Mouse (Mus musculus): ENCODE measurements at regions not wholly inside any gene's neighbourhood (a gene's known extent, or its start where the extent isn't known, plus 50 kb on each side); places are given as distances from the start of the nearest gene placed in this dataset.
A peak's percentile ranks its signal among the peaks of the same experiment; 100 is the strongest.

DNA sequence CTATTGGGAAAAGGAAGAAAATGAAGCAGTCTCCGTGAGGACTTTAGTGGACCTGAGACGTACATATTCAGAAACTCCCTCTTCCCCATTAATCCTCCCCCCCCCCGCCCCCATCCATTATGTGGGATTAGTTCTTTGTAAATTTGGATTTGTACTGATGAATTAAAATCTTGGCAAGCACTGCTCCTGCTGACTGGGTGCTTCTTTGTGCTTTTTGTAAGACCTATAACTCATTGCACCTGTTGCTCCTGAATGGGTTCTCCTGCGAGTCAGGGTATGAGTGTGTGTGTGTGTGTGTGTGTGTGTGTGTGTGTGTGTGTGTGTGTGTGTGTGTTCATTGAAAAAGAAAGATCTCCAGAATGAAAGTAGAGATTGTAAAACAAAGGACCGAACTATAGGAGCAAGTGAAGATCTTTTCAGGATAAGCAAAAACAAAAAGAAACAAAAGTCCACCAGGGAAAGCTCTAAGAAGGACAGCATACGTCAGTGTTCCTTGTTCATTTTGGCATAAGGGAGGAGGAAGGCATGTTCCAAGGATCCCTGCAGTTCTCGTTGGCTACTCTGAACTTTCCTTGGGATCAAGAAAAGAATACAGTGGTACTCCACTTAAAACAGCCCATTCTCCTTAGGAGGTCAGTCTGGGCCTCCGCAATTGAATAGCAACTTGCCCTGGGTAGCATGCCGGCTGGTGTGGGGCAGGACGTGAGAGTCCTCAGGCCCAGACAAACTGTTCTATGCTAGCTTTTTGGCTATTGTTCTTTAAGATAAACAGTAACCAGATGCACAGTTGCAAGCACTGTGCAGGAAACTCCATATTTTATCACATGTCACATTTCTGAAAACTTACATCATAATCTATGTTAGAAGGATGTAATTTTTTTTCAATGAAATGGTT is 131.9 kb upstream of the Zfp462 start:
- no peak for DNase-seq (ENCODE audit: low spot score in 2 of 2)

DNA sequence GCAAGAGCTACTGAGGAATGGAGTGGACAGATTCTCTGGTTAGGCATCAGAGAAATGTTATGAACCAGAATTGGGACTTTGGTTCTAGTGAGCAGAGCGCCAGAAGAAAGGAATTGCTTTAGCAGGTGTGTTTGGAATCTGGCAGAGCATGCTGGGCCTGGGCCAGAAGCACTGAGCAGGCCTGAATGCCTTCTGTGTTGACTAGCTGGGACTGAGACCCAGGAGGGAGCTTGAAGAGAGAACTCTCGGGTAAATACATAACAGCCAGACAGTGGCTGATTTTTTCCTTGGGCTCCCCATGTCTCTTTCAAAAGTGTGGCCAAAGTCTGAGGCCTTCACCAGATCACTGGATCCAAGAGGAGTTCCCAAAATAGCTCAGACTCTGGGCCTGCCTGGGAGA is 107.5 kb upstream of the Zfp462 start:
- peak in 1 of 2 experiments; percentile 13 for DNase-seq (ENCODE audit: low spot score in 2 of 2)

DNA sequence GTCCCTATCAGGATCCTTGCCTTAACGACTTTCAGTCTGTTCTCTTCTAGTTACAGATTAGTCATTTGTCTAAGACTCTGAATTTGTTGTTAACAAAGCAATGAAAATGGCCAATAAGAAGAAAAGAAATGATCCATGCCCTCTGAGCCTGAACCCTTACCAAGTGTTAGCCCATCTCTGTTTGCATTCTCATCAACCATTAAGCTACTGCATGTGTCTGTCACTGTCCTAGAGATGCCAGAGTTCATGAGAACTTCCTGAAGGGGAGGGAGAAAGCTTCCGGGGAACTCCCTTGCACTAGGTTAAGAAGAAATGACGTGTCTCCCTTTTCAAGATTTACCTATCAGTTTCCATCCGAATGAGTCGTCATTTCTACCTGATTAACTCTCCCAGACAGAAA is 106.7 kb upstream of the Zfp462 start:
- no peak for DNase-seq (ENCODE audit: low spot score in 2 of 2)

DNA sequence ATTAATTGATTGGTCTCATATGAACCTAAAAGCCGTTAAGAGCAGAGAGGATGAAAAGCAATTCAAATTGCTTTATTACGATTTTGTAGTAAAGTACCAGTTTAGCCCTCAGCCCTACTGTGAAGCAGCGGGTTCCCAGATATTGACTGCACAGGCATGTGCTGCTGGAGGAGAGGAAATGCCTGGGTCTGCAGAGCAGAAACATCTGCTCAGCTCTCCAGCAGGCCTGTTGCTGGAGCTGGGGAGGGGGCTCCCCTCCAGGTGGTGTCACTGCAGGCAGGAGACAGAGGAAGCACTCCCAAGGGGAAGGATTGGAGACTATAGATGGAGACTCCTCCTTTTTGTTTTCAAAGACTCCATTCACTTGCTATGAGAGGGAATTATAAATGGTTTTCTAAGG is 106.1 kb upstream of the Zfp462 start:
- DNase-seq (ENCODE audit: low spot score in 2 of 2): no peak

DNA sequence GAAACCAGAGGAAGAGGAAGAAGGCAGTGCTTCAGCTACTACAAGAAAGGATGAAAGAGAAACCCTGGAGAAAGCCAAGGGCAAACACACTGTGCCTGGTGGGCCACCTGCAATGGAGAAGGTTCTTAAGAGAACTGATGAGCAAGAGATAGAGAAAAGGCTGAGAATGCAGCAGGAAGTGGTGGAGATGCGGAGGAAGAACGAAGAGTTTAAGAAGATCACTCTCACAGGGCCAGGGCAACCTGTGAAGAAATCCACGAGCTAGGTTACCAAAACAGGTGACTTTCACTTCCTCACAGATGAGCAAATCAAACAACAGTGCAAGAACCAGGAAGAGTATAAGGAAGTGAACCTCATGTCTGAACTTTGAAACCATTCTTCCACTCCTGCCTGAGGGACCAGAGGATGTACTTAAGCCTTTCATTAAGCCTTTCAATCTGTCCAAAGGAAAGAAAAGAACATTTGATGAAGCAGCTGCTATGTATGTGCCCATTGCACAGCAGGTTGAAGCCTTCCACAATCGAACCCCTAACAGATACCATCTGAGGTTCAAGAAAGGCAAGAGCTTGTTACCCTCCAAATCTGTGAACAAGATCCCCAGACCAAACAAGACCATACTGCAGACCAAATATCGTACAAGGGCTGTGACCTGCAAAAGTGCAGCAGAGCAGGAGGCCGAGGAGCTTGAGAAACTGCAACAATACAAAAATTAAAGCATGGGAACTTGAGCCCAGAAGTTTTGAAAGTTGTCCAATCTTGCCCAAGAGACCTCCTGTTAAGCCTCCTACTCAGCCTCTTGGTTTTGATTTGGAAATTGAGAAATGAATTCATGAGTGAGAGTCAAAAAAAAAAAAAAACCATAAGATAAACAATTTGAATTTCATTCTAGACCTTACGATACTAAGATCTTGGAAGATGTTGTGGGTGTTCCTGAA is 91.6 kb upstream of the Zfp462 start:
- no peak for DNase-seq (ENCODE audit: low spot score in 2 of 2)

DNA sequence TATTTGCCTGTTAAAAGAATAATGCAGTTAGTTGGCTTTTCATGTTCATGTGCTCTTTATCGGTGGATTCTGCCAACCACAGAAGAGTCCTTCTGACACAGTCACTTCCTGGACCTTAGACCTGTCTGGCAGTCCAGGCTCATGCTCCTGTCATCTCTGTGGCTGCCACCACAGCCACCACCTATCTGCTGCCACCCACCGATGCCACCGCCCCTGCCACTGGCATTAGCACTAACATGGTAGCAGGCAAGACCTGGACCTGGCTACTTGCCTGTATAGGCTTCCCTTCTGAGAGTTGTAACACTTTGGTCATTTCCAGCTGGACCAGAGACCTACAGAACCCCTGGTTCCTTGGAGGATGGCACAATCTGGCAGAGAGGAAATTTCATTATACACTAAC is 86.2 kb upstream of the Zfp462 start:
- no peak for DNase-seq (ENCODE audit: low spot score in 2 of 2)

DNA sequence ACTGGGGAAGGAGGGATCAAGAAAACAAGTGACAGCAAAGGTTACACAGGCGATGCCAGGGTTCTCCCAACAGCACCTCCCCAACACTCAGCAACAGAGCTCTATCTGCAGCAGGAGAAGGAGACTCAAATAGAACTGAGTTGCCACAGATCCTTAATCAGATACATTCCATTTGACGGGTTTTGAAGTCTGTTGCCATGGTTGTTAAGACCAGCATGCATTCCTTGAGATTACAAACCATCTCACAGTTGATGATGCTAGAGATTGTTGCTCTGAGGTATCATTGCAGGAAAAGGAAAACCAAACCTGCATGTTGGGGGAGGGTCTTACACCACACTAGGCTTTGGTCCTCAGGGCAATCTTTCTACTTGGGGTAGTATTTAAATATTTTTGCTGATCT is 78.8 kb upstream of the Zfp462 start:
- DNase-seq (ENCODE audit: low spot score in 2 of 2): no peak

DNA sequence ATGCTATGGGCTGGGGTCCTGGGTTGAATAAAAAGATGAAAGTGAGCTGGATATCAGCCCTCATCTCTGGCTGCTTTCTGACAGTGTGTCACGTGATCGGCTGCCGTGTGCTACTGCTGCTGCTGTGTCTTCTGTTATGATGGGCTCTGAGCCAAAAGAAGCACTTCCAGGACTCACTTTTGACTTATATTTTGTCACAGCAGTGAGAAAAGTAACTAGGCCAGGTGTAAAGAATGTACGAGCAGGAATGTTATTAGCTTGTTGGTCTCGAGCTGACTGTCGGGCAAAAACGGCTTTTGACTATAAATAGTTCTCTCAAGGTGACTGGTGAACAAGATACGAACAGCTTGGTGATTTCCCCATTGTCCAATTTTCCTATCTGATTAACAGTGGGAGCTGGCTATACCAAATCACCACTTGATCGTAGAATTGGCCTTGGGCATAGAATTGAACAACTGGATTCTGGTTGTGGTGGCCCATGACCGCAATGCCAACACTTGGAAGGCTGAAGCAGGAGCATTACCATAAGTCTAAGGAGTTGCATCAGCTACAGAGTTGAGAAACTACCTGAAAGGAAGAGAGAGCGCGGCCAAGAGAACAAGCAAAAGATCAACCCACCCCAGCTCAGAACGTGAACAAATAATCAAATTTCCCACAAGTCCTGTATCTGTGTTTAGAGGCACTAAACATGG is 70.6 kb upstream of the Zfp462 start:
- no peak for DNase-seq (ENCODE audit: low spot score in 2 of 2)

DNA sequence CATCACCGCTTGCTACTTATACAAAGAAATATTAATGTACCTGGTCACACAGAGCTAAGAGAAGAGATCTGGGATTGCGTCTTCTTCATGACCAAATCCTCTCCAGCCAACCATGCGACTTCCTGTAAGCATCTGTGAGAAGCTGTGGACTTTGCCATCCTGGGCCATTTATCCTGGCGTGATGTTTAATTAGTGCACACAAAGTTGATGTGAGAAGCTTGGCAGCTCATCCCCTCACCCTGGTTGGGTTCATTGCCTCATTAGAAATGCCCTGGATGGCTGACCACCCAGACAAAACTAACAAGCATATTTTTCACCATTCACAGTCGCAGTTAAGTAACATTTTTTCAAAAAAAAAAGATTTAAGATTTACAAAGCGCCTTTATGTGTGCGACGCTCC is 69.3 kb upstream of the Zfp462 start:
- no peak for DNase-seq (ENCODE audit: low spot score in 2 of 2)

DNA sequence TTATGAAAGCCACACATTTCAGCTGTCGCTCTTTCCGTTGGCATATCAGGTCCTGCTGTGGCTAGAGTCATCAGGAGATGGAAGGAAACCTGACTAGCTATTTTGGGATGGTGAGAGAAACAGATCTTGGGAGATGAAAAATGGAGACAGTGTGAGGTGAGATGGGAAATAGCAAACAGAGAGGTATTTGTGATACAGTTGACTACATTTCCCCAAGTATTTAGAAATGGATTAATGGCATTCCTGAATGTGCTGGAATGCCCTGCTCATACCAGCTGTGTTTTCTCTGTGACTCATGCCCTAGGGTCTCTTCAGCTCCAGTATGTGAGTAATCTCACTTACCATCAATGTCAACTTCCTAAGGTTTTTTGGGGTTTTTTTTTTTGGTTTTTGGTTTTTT is 67.5 kb upstream of the Zfp462 start:
- DNase-seq (ENCODE audit: low spot score in 2 of 2): no peak

DNA sequence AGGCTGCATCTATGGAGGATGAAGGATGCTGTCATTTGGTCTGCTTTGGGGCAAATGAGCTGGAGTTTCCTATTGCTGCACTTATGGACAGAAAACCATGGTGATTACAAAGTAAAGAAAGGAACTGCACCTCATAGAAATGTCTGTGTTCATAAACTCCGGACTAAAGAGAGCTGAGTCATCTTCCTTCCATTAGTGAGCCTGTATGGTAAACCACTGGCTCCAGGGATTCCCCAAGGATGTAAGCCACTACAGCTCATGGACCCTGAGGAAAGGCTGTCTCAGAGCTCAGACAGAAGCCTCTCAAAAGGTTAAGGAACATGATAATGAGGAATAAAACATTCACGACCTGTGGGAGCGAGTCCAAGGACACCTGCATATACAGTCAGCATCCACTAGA is 66.3 kb upstream of the Zfp462 start:
- no peak for DNase-seq (ENCODE audit: low spot score in 2 of 2)

DNA sequence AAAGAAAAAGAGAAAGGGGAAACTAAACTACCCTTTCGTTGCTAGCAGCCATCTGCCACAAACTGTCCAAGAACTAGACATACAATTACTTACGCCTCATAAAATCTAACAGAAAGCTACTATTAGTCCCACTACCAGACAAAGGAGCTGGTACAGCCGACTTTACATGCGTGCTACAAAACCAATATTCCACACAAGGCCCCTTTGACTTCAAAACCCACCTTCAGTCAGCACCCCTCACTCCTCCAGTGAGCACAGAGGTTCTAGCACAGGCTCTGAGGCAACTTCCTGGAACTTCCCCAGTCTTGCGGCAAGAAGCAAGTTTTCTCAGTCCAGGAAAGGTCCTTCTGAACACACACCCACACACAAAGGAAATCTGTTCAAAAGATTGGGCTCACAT is 51.6 kb upstream of the Zfp462 start:
- DNase-seq (ENCODE audit: low spot score in 2 of 2): no peak

Data from urinary bladder, postnatal 36 days (tissue).